Mouse (Mus musculus) monocyte, adult 2 months (primary cell): ENCODE measurements around the gene Epha1.
A peak's percentile ranks its signal among the peaks of the same experiment; 100 is the strongest.

Experiments
- DNase-seq, 2 experiments: peaks; one replicate each; pipeline ENCODE4 v3.0.0; 2022; ENCODE audit warnings: low spot score in 2 of 2, low read depth in 1 of 2

Epha1 gene

DNA sequence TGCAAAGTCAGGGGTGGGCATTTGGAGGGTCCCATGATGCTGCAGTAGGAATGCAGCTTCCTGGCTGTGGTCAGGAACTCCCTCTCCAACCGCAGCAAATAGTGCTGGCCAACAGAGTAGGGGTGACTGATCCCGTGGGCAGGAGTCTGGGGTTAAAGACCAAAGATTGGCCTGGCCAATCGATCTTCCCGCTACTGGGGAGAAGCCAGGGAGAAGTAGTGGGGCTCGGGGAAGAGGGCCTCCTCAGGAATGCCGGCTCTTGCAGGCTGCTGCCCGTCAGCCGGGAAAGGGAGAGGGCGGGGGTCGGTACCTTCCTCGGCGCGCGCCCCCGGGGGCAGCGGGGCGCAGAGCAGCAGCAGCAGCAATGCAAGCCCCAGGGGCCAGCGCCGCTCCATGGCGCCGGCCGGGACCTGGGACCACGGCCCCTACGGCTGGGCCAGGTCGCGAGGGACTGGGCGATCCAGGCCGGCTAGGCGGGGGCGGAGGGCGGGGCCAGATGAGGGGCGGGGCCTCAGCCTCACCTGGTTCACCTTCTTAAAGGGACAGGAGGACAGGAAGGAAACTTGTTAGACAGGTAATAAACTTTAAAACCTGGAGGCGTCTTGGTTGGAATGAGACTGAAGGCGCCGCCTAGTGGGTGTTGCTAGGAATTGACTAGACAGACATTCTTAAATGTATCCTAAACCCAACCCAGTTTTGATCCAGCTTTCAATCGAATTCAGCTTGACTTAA is at the start of gene Epha1:
Epha1 (minus strand) TSS at position 453 of the 732 bp plus-strand sequence.
- no peak for DNase-seq

DNA sequence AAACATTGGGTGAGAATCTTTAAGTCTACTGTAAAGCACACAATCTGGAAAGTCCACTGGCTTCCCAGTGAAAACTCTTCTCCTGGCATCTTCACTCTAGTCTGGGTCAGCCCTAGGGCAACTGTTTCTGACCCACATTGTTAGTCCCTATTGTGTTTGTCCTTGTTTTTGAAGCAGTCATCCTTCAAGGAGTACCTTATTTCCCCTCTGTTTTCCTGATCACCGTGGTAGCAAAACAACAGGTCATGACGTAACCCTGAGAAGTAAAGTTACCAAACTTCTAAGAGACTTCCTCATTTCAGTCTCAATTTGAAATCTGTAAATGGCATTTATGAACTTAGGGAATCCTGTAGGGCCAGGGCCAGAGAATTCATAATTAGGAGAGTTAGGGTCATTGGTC is 48.4 kb upstream of the Epha1 start:
- DNase-seq: peak; percentile 61 to 62

DNA sequence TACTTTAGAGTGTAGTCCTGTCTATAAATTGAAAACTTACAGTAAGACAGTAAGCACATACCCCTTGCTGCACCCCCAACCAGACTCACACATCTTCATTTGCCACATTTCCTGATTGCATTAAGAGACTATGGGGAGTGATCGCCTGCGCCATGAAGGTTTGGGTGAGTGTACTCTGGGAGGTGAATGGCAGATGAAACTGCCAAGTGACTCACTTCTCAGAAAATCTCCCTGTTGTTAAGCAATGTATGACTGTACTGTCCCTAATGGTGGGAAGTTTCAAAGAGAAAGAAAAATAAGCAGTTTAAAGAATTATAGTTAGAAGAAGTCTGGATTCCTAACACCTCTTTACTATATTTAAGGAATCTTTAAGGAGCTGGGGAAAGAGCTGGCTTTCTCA is 46.4 kb upstream of the Epha1 start:
- peak in 1 of 2 experiments; percentile 24 for DNase-seq

DNA sequence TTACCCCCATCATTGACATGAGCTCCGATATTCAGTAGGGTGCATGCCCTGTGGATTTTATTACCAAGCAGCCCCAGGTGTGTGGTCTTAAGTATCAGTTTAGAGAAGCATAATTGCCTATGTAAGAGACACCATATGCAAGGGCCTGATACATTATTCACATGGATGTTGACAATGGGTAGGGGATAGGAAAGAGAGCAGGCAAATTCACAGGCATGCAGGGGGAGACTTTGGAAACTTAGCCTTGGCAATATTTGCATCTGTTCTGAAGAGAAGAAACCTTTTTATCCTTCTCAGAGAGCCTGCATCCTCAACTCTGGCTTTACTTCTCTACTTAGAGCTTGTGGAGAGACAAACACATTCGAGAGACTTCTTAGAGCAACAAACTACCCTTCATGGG is 32.1 kb upstream of the Epha1 start, which contains the start of gene Tas2r135:
Tas2r135 (plus strand) TSS at position 301 of the 400 bp plus-strand sequence.
- DNase-seq: no peak

DNA sequence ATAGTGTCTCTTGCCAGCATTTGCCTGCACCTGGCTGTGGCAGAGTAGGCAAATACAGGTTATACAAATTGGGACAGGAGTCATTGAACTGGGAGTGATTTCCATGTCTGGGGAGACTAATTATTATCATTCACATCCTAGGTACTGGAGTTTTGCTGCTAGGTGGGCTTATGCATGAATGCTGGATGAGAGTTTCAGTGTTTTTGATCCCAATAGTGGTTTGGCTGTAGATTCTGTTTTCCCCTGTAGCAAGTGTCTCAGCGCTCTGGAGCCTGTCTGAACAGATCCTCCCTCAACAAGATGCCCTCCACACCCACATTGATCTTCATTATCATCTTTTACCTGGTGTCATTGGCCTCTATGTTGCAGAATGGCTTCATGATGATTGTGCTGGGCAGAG is 26.9 kb upstream of the Epha1 start, which contains the start of gene Tas2r143:
Tas2r143 (plus strand) TSS at position 301 of the 400 bp plus-strand sequence.
- no peak for DNase-seq

DNA sequence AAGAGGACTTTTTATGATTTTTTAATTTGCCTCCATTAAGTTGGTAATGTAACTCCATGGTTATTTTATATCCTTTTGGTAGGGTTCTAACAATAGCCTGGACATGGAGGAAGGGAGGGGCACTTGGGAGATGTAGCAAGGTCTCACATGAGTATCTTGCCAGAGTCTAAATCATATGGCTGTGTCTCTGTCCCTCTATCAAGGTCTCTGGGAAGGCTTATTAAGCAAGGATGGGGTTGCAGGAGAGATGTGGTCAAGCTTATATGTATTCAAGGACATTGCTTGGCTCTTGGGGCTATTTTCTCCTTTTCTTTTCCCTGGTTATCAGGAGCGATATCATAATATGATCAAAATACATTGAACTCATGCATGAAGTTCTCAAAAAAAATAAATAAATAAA is 25.9 kb upstream of the Epha1 start:
- DNase-seq: no peak

DNA sequence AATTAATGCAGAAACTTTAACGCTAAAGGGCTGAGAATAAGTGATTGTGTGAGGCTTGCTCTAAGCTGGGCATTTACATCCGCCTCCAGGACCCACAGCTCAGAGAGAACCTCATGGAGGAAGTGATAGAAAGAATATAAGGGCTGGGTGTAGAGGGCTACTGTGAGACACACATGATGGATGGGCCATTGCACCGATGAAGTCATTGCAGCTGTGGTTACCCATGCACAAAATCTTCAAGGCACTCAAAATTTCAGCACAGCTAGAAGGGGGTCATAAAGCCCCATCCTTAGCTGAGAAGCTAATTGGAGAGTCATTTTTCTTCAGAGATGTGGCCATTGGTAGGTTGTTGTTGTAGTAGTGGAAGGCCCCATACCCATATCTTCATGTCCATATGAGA is 25.2 kb upstream of the Epha1 start:
- no peak for DNase-seq

DNA sequence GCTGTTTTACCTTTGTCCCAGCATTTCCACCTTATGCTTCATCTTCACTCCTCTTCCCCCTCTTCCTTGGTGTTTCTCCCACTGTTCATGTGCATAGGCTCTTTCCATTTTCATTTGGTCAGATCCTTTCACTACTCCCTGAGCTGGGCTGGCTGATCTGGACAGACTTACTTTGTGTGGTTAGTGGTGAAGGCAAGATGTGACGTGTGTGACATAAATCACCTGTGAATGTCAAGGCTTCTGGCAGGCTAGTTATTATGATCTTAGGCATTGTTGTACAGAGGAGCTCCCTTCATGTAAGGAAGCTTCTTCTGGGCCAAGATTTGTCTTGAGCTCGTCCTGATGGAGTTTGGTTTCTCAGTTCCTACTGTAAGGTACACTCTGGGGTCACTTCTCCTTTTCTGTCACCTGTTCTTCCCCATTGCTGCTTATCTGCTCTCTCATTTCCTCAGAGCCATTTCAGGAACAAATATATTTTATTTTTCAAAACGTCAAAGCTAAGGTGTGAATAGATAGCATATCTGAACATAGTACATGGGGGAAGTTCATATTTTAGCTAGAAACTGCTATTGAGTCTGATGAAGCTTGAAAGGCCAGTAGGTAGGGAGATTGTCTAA is 24.1 kb upstream of the Epha1 start:
- no peak for DNase-seq

DNA sequence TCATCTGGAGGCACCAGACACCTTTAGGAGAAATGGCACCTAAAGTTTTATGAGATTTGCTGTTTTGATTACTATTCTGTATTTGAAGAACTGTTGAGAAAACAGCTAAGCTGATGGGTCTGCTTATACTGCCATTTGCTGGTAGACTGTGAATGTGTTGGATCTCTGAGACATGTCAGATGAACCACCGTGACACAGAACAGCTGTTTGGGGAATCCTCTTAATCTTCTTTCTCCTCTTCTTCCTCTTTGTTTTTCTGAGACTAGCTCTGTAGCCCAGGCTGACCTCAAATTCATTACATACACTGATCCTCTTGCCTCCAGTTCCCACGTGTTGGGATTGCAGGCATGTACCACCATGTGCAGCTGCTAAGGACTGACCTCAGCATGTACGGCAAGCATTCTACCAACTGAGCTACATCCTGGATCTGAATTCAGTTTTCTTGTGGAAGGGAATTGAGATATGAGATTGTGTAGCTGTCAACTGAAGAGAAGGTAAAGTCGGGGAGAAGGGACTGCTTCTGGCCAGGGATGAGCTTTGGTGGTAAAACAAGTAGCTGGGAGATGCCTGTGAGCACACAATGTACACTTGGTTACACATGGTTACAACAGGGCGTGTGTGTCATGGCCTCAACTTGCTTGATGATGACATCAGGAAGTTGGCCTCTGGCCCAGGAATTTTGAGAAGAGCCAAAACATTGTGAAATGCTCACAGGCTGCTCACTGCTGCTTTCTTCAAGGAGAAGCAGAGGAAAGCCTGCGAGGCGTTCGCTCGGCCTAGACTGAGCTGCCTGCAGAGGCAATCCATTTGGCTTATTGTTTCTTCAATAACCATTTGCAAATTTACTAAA is 23.1 kb upstream of the Epha1 start:
- DNase-seq: peak; percentile 77 to 78

DNA sequence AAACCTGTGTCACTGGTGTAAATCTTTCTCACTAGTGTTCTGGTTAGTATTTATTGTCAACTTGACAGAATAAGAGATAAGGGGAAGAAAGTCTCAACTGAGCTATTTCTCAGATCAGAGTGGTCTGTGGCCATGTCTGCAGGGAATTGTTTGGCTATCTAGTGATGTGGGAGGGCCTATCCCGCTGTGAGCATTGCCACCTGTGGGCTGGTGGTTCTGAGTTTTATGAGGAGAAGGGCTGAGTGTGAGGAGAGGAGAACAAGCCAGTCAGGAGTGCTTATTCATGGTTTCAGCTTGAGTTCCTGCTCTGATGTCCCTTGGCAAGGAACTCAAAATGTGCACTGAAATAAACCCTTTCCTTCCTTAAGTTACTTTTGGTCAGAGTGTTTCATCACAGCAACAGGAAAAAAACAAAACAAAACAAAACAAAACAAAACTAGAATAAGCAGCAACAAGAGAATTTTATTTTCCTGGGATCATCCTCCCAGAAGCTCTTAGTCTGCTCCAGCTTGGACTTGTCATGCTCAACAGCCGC is 18.8 kb upstream of the Epha1 start:
- DNase-seq: no peak

DNA sequence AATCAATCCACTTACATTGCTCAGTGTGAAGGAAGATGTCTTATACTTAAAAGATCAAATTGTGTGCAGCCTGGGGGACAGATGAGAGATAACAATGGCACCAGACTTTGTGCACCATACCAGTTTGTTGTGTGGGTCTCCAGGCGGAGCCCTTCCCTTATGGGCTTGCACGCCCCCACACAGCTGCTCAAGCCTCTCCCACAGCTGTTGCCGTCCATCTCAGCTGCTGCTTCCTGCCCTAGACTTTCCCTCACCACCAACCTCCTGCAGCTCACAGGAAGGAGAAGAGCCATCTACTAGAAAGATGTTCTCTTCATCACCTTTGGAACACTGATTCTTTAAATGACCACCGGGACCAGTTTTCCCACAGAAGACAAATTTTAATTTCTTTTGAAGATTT is 12.6 kb upstream of the Epha1 start:
- DNase-seq: no peak

DNA sequence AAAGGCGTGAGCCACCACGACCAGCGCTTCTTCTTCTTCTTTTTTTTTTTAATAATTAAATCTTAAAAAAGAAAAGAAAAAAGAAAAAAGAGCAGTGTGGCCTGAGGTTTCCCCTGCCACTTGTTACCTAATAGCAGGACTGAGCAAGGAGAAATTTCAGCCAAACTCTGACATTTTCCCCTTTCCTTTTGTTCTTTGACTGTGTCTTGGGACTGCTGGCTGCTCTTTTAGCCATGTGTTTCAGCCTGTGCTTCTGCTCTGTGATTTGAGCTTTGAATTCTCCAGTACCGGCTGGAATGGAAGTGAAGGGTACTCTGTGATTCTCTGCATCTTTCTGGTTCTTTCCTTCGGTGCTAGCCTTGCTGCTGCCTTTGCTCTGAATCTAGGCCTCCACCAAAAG is 10.3 kb upstream of the Epha1 start:
- no peak for DNase-seq

DNA sequence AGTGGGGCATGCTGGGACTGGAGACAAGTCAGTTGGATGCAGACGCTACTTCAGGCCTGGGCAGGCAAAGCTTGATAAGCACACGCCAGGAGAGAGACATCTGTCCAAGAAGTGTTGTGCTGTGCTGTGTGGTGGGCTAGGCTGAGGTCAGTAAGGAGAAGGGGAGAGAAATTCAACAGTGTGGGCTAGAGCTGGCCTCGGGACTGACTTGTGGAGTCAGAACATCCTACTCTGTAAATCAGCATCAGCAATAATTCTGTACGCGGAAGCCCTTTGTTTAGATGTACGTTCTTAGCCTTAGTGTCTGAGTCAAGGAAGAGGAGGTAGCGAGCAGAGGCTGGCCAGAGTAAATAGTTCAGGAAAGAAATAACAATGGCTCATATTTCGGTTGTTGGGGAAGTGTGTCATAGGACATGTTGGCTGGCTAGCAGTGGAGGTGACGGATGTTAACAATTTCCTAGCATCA is 8.9 kb upstream of the Epha1 start:
- no peak for DNase-seq

DNA sequence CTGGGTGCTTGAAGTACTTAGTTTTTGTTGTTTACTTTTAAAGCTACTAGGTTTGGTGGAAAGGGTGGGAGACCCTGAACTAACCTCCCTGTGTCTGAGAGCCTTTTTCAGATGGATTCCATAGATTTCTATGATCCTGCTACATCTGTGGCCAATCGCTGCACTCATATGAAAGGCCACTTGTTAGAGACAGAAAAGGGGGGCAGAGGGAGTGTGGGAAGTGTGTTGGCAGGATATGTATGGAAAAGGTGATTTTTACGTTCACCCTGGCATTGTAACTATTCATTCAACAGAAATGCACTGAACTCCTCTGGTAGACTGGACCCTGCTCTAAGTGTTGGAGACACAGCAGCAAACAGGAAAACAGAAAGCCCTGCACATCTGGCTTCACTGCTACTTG is 8.2 kb upstream of the Epha1 start:
- DNase-seq: no peak

DNA sequence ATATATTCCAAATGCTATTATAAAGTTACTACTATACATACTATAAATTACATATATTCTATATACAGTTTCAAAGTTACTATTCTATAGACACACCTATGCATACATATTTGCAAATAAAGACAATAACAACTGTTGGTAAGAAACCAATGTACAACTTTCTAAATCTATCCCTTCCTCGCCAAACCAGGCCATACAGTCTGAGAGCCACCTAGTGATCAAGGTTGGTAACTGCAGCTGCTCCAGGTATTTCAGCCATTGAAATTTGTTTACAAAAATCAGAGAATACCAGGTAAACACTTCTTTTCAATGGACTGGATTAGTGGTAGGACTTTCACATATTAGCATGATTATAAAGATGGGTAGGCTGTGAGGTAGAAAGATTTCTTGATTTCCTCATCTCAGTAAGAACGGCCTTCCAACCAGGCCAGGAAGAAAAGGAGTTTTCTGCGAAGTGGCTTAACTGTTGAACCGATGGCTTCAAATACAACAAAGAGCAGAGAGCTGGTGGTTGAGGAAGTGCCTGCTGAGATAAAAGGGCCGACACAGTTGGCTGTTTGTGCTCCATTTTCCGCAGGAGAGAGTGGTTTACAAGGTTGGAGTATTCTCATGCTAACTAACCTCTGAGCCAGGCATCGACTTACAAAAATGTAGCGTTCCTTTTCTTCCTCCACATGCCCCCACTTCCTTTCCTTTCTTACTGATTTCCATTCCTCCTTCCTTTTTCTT is 7.5 kb upstream of the Epha1 start:
- DNase-seq: no peak

DNA sequence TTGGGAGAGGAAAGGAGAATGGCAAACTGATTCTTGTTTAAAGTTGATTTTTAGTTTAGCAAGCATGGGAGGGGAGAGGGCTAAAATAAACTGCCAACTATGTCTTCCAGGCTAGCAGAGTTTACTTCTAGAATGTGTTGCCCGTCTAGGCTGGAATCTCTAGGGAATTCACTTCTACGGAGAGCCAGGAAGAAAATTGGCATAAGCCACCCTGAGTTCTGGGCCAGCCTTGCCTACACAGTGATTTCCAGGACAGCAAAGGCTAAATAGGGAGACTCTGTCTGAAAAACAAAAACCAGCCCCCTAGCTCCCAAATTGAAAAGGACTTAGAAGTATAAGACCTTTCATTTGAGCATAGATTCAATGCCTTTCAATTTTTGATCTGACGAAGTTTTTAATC is 6.5 kb upstream of the Epha1 start:
- no peak for DNase-seq

DNA sequence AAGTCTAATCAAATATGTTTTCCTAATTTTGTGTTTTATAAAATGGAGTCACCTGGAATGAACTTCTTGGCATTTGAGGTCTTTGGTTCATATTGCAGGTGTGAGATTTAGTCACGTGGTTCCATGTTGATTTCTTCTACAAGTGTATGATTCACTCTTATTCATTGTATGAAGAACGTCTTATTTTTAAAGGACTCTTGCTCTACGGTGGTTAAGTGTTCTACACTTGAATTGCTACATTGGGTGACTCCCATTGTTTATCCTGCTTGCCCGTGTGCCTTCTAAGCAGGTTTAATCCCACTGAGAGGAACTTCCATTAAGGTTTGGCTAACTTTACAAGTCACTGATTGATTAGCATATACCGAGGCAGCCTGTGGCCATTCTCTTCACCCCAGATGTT is 4.2 kb upstream of the Epha1 start:
- no peak for DNase-seq

DNA sequence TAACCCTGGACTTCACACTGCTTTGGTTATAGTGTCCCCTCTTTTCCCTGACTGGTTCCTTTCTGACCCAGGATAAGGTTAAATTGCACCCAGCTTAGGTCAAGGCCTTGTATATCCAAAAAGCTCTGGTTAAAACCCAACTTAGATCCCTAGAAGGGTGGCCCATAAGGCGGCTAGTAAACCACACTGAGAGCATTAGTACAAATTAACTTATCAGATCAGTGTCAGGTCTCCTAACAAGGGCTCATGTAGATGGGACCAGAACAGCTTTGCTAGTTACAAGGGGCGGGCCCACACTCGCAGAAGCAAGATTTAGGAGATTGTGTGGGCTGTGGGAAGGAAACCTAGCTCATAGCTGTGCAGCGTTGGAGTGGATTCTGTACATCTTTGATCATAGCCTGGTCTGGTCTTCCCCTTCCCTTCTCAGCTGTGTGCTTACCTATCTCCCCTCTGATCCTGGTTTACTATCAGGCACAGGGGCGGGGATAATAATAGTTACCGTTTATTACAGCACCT is 3.5 kb upstream of the Epha1 start:
- DNase-seq: no peak

DNA sequence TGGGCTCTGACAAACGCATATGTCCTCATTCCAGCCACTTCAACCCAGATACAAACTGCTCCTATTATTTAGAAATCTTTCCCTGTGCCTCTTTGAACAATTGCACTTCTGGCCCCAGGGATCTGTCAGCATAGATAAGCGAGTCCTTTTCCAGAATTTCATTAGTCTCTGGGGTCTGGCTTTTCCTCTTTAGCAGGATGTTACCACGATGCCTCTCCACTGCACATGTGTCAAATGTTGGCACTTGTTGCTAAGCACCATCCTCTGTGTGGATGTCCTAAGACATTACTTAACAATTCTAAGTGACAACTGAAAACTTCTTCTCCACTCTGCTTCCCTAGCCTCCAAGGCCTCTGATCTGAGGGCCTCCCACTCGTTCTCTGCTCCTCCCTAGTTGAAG is 2.9 kb upstream of the Epha1 start:
- no peak for DNase-seq

DNA sequence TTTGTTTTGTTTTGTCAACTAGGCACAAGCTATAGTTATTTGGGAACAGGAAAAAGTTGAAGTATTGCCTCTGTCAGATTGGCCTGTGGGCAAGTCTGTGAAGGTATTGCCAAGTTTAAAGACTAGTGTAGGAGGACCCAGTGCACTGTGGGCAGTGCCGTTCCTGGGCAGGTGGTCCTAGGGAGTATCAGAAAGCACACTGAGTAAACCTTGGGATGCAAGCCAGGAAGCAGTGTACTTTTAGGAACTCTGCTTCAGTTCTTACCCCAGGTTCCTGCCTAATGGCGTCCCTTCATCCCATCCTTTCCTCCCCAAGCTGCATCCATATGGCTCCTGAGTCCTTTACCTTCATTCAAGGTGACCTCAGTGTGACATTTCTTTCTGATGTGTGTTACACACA is 2.1 kb upstream of the Epha1 start:
- DNase-seq: no peak

DNA sequence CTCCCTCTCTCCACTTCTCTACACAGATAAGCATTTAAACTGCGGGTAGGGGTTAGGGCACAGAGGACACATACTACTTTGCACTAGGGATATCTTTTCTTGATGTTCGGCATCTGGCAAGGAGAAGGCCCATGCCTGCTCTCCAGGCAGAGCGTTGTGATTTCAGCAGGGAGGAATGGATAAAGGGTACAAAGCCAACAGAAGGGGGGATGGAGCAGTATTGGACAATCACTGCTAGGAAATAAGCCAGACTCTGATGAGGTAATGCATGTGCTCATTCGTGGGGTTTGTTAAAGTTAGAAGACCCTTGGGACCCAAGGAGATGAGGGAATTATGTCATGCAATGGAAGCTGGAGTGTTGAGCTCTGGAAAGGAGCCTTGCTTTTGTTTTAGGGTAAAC is 1.6 kb upstream of the Epha1 start:
- DNase-seq: no peak
